Mouse (Mus musculus): ENCODE results near the gene Hnrnpk. TPM values are rescaled to one million over a fixed set of nuclear protein-coding genes. Genes with fewer than 3 reads are reported as not detected.
"Not testable (repeated sequence)": the region's sequence is repeated elsewhere in the genome, so short reads cannot be mapped to it uniquely, and the experiment has no call there.

Gene Hnrnpk
- polyA plus RNA-seq, 1 experiment from 2014 or later = 2,219 TPM

- peaks cover 13% of the 10 kb centered on the region; the same call in 1 of the 2 replicates for H3K9me3 ChIP-seq
- no peak overlapping the region for H3K4me3 ChIP-seq
- H3K4me1 ChIP-seq = no peaks in the 10 kb centered on the region
- no peaks in the 10 kb centered on the region for H3K27me3 ChIP-seq (ENCODE audit: poor library complexity, severe bottlenecking)
- H3K36me3 ChIP-seq (replicated peaks) = peaks cover 28% of the 10 kb centered on the region
- DNase-seq (ENCODE audit: extremely low spot score, low spot score) = no peak
- 93% methylated on average over 6 of the region's 6 CpGs for WGBS
- no peak overlapping the region for H3K27ac ChIP-seq
Observed at GRCm38 (mm10) chr13:58415374-58415773, 12.2 kb upstream of the Hnrnpk start.

GRCm38 (mm10) chr13:58411073-58411472 is 7.9 kb upstream of the Hnrnpk start:
- H3K36me3 ChIP-seq (replicated peaks) = peaks cover 50% of the 10 kb centered on the region
- H3K9me3 ChIP-seq = peaks cover 13% of the 10 kb centered on the region; the same call in 1 of the 2 replicates
- no peak for DNase-seq (ENCODE audit: extremely low spot score, low spot score)
- H3K27ac ChIP-seq = no peak overlapping the region
- no peaks in the 10 kb centered on the region for H3K27me3 ChIP-seq (ENCODE audit: poor library complexity, severe bottlenecking)
- no peak overlapping the region for H3K4me3 ChIP-seq
- no peaks in the 10 kb centered on the region for H3K4me1 ChIP-seq
- 94% methylated on average over 4 of the region's 4 CpGs for WGBS

GRCm38 (mm10) chr13:58402744-58403110 is 416 bp downstream of the Hnrnpk start:
- no peaks in the 10 kb centered on the region for H3K27me3 ChIP-seq (ENCODE audit: poor library complexity, severe bottlenecking)
- WGBS = under 1% methylated on average over 47 of the region's 48 CpGs
- no peak for DNase-seq (ENCODE audit: extremely low spot score, low spot score)
- peaks cover 37% of the 10 kb centered on the region for H3K36me3 ChIP-seq (replicated peaks)
- H3K4me1 ChIP-seq = peaks cover 25% of the 10 kb centered on the region
- H3K27ac ChIP-seq = peak overlapping the region; percentile 100
- no peaks in the 10 kb centered on the region for H3K9me3 ChIP-seq
- peak overlapping the region; percentile 98 for H3K4me3 ChIP-seq

- H3K4me3 ChIP-seq = peak within 1 kb of the TSS; percentile 98
- peaks cover 37% of the 10 kb centered on the region for H3K36me3 ChIP-seq (replicated peaks)
- WGBS = under 1% methylated on average over 91 of the region's 91 CpGs
- peak; percentile 99 for DNase-seq (ENCODE audit: extremely low spot score, low spot score)
- no peaks in the 10 kb centered on the region for H3K9me3 ChIP-seq
- no peaks in the 10 kb centered on the region for H3K27me3 ChIP-seq (ENCODE audit: poor library complexity, severe bottlenecking)
- H3K4me1 ChIP-seq = peaks cover 25% of the 10 kb centered on the region
- H3K27ac ChIP-seq = peak within 1 kb of the TSS; percentile 100
Observed at GRCm38 (mm10) chr13:58402003-58402743, 970 bp downstream of the Hnrnpk start, which contains the start of gene Rmi1. Gene Rmi1, plus strand, starts transcription at chr13:58402248.

GRCm38 (mm10) chr13:58401135-58402002 is 1.8 kb downstream of the Hnrnpk start:
- peaks cover 38% of the 10 kb centered on the region for H3K36me3 ChIP-seq (replicated peaks)
- no peaks in the 10 kb centered on the region for H3K27me3 ChIP-seq (ENCODE audit: poor library complexity, severe bottlenecking)
- H3K27ac ChIP-seq = peak overlapping the region; percentile 100
- peak overlapping the region; percentile 98 for H3K4me3 ChIP-seq
- under 1% methylated on average over 91 of the region's 100 CpGs for WGBS
- H3K9me3 ChIP-seq = no peaks in the 10 kb centered on the region
- peaks cover 25% of the 10 kb centered on the region for H3K4me1 ChIP-seq
- peak; percentile 81 for DNase-seq (ENCODE audit: extremely low spot score, low spot score)

GRCm38 (mm10) chr13:58400576-58400975 is 2.6 kb downstream of the Hnrnpk start:
- no peaks in the 10 kb centered on the region for H3K9me3 ChIP-seq
- H3K27me3 ChIP-seq (ENCODE audit: poor library complexity, severe bottlenecking) = no peaks in the 10 kb centered on the region
- WGBS = 1% methylated on average over 11 of the region's 11 CpGs
- peaks cover 44% of the 10 kb centered on the region for H3K36me3 ChIP-seq (replicated peaks)
- peaks cover 25% of the 10 kb centered on the region for H3K4me1 ChIP-seq
- H3K4me3 ChIP-seq = peak overlapping the region; percentile 98
- H3K27ac ChIP-seq = peak overlapping the region; percentile 100
- peak; percentile 20 for DNase-seq (ENCODE audit: extremely low spot score, low spot score)

DNA sequence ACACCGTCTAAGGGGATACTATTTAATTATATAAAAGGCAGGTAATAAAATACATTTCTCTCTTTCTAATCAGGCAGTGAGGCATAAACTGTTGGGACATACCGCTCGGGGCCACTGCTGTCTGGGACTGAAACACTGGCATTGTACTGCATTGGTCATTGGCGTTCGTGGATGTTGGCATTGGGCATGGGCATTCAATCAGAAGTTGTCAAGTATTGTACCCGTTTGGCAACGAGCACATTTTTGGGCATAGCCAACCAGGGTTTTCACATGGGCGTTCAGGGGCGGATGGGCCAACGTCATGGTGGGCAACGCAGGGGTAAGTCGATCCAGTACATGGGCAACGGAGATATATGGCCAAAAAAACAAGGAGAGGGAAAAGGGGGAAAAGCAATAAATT is 5.5 kb downstream of the Hnrnpk start:
- Histone ChIP-seq H3K27ac (no peak overlapping the region), H3K9me3 (no peaks in the 10 kb centered on the region), H3K27me3 (ENCODE audit: poor library complexity, severe bottlenecking) (no peaks in the 10 kb centered on the region), H3K4me3 (no peak overlapping the region), H3K36me3 (replicated peaks) (peaks cover 74% of the 10 kb centered on the region), H3K4me1 (peaks cover 10% of the 10 kb centered on the region)
- 95% methylated on average over 13 of the region's 13 CpGs for WGBS
- no peak for DNase-seq (ENCODE audit: extremely low spot score, low spot score)

- H3K4me3 ChIP-seq; H3K9me3 ChIP-seq; H3K27ac ChIP-seq; H3K27me3 ChIP-seq (ENCODE audit: poor library complexity, severe bottlenecking); DNase-seq (ENCODE audit: extremely low spot score, low spot score); H3K4me1 ChIP-seq: not testable (repeated sequence)
- H3K36me3 ChIP-seq (replicated peaks) = peaks cover 98% of the 10 kb centered on the region
- WGBS = 91% methylated on average over 11 of the region's 11 CpGs
Observed at GRCm38 (mm10) chr13:58394392-58394791, 8.8 kb downstream of the Hnrnpk start.

- no peak overlapping the region for H3K4me3 ChIP-seq
- WGBS = 90% methylated on average over 2 of the region's 2 CpGs
- H3K27ac ChIP-seq = no peak overlapping the region
- no peak for DNase-seq (ENCODE audit: extremely low spot score, low spot score)
- peaks cover 49% of the 10 kb centered on the region for H3K36me3 ChIP-seq (replicated peaks)
- H3K27me3 ChIP-seq (ENCODE audit: poor library complexity, severe bottlenecking) = no peaks in the 10 kb centered on the region
- no peaks in the 10 kb centered on the region for H3K9me3 ChIP-seq
- peaks cover 12% of the 10 kb centered on the region for H3K4me1 ChIP-seq
Observed at GRCm38 (mm10) chr13:58389324-58389951, 13.7 kb downstream of the Hnrnpk start.

DNA sequence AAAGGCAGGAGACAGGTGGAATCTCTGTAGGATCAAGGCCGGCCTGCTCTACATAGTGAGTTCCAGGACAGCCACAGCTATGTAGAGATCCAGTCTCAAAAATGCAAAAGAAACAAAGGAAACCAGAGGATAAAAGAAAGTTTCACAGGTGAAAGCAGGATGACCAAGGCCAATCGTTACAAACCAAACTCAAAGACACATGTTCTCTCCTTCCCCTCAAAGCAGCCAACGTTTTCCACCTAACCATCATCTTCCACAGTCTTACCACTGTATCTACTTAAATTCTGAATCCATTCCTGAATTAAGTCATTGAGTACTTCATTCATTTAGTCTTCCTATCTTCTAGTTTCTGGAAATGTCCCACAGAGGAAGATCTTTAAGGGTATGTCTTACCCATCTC is 14.8 kb downstream of the Hnrnpk start:
- WGBS = 57% methylated on average over 3 of the region's 3 CpGs
- no peak overlapping the region for H3K4me3 ChIP-seq
- H3K4me1 ChIP-seq = peaks cover 18% of the 10 kb centered on the region
- H3K27me3 ChIP-seq (ENCODE audit: poor library complexity, severe bottlenecking) = no peaks in the 10 kb centered on the region
- DNase-seq (ENCODE audit: extremely low spot score, low spot score) = no peak
- no peak overlapping the region for H3K27ac ChIP-seq
- no peaks in the 10 kb centered on the region for H3K9me3 ChIP-seq
- H3K36me3 ChIP-seq (replicated peaks) = peaks cover 38% of the 10 kb centered on the region

DNA sequence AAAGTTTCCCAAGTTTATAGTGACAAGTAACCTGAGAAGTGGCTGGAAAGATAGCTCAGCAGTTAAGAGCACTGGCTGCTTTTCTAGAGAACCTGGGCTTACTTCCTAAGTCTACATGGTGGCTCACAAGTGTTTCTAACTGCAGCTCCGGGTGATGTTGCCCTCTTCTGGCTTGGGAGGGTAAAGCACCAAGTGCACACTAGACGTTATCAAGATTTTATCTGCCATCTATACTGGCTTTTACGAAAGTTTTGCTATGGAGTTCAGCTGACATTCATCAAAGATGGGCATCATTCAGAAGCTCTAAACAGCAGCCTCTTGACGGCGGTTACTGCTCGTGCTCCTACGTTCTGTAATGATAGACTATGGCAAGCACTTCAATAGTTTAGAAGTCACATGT is 15.2 kb downstream of the Hnrnpk start:
- Histone ChIP-seq H3K4me1 (peaks cover 18% of the 10 kb centered on the region), H3K36me3 (replicated peaks) (peaks cover 37% of the 10 kb centered on the region), H3K9me3 (no peaks in the 10 kb centered on the region), H3K27me3 (ENCODE audit: poor library complexity, severe bottlenecking) (no peaks in the 10 kb centered on the region), H3K27ac (no peak overlapping the region), H3K4me3 (no peak overlapping the region)
- 26% methylated on average over 7 of the region's 7 CpGs for WGBS
- DNase-seq (ENCODE audit: extremely low spot score, low spot score) = peak; percentile 66

- H3K27me3 ChIP-seq (ENCODE audit: poor library complexity, severe bottlenecking) = no peaks in the 10 kb centered on the region
- WGBS = 86% methylated on average over 7 of the region's 7 CpGs
- peak overlapping the region; percentile 87 for H3K4me3 ChIP-seq
- H3K4me1 ChIP-seq = peaks cover 18% of the 10 kb centered on the region
- peak overlapping the region; percentile 92 for H3K27ac ChIP-seq
- H3K9me3 ChIP-seq = peaks cover 19% of the 10 kb centered on the region
- H3K36me3 ChIP-seq (replicated peaks) = peaks cover 39% of the 10 kb centered on the region
- DNase-seq (ENCODE audit: extremely low spot score, low spot score) = no peak
Observed at GRCm38 (mm10) chr13:58385547-58385920, 17.6 kb downstream of the Hnrnpk start.

Data from forebrain, embryonic 10.5 days (tissue).